Mouse (Mus musculus): Measurements from ENCODE around the gene Lrrc28. TPM values are rescaled to one million over a fixed set of nuclear protein-coding genes. Genes with fewer than 3 reads are reported as not detected.
A peak's percentile ranks its signal among the peaks of the same experiment; 100 is the strongest.

Lrrc28 gene
- polyA plus RNA-seq, 1 experiment from 2014 or later, result 25.2 TPM

GRCm38 (mm10) chr7:67636161-67636560 is 8.9 kb downstream of the Lrrc28 start:
- Histone ChIP-seq H3K9me3 (ENCODE audit: control insufficient read depth, low read length) (no peaks in the 10 kb centered on the region), H3K4me3 (ENCODE audit: low read depth, low read length) (no peak overlapping the region), H3K36me3 (ENCODE audit: control insufficient read depth, insufficient read depth, low read length) (no peaks in the 10 kb centered on the region), H3K9ac (ENCODE audit: low read length) (no peak overlapping the region), H3K4me2 (ENCODE audit: low read depth, low read length, severe bottlenecking) (no peak overlapping the region), H3K27me3 (ENCODE audit: control insufficient read depth, insufficient read depth, low read length) (no peaks in the 10 kb centered on the region), H3K27ac (ENCODE audit: low read depth, low read length) (no peak overlapping the region), H3K4me1 (replicated peaks; ENCODE audit: control insufficient read depth, insufficient read depth, low read length) (no peaks in the 10 kb centered on the region)
- no peak for ATAC-seq (replicated peaks; ENCODE audit: low FRiP score)
- no peak for DNase-seq (ENCODE audit: low spot score)
- WGBS, result 65% methylated on average over 2 of the region's 2 CpGs

GRCm38 (mm10) chr7:67634210-67634609 is 10.9 kb downstream of the Lrrc28 start:
- 91% methylated on average over 3 of the region's 3 CpGs for WGBS
- no peak overlapping the region for H3K27ac ChIP-seq (ENCODE audit: low read depth, low read length)
- DNase-seq (ENCODE audit: low spot score) (no peak), ATAC-seq (replicated peaks; ENCODE audit: low FRiP score) (no peak)
- H3K27me3 ChIP-seq (ENCODE audit: control insufficient read depth, insufficient read depth, low read length), result no peaks in the 10 kb centered on the region
- no peak overlapping the region for H3K9ac ChIP-seq (ENCODE audit: low read length)
- no peaks in the 10 kb centered on the region for H3K4me1 ChIP-seq (replicated peaks; ENCODE audit: control insufficient read depth, insufficient read depth, low read length)
- H3K4me3 ChIP-seq (ENCODE audit: low read depth, low read length), result no peak overlapping the region
- no peaks in the 10 kb centered on the region for H3K9me3 ChIP-seq (ENCODE audit: control insufficient read depth, low read length)
- no peak overlapping the region for H3K4me2 ChIP-seq (ENCODE audit: low read depth, low read length, severe bottlenecking)
- no peaks in the 10 kb centered on the region for H3K36me3 ChIP-seq (ENCODE audit: control insufficient read depth, insufficient read depth, low read length)

GRCm38 (mm10) chr7:67632380-67632779 is 12.7 kb downstream of the Lrrc28 start:
- 86% methylated on average over 5 of the region's 5 CpGs for WGBS
- no peak for DNase-seq (ENCODE audit: low spot score)
- H3K9me3 ChIP-seq (ENCODE audit: control insufficient read depth, low read length), result no peaks in the 10 kb centered on the region
- H3K4me3 ChIP-seq (ENCODE audit: low read depth, low read length), result no peak overlapping the region
- ATAC-seq (replicated peaks; ENCODE audit: low FRiP score), result no peak
- no peak overlapping the region for H3K9ac ChIP-seq (ENCODE audit: low read length)
- H3K27ac ChIP-seq (ENCODE audit: low read depth, low read length), result no peak overlapping the region
- H3K4me1 ChIP-seq (replicated peaks; ENCODE audit: control insufficient read depth, insufficient read depth, low read length), result no peaks in the 10 kb centered on the region
- no peaks in the 10 kb centered on the region for H3K27me3 ChIP-seq (ENCODE audit: control insufficient read depth, insufficient read depth, low read length)
- H3K4me2 ChIP-seq (ENCODE audit: low read depth, low read length, severe bottlenecking), result no peak overlapping the region
- H3K36me3 ChIP-seq (ENCODE audit: control insufficient read depth, insufficient read depth, low read length), result no peaks in the 10 kb centered on the region

GRCm38 (mm10) chr7:67630817-67631216 is 14.3 kb downstream of the Lrrc28 start:
- peak; percentile 63 for ATAC-seq (replicated peaks; ENCODE audit: low FRiP score)
- WGBS, result 26% methylated on average over 2 of the region's 2 CpGs
- H3K27ac ChIP-seq (ENCODE audit: low read depth, low read length), result no peak overlapping the region
- H3K36me3 ChIP-seq (ENCODE audit: control insufficient read depth, insufficient read depth, low read length), result no peaks in the 10 kb centered on the region
- H3K4me3 ChIP-seq (ENCODE audit: low read depth, low read length), result no peak overlapping the region
- no peaks in the 10 kb centered on the region for H3K27me3 ChIP-seq (ENCODE audit: control insufficient read depth, insufficient read depth, low read length)
- no peaks in the 10 kb centered on the region for H3K4me1 ChIP-seq (replicated peaks; ENCODE audit: control insufficient read depth, insufficient read depth, low read length)
- peak; percentile 83 for DNase-seq (ENCODE audit: low spot score)
- H3K4me2 ChIP-seq (ENCODE audit: low read depth, low read length, severe bottlenecking), result no peak overlapping the region
- no peaks in the 10 kb centered on the region for H3K9me3 ChIP-seq (ENCODE audit: control insufficient read depth, low read length)
- no peak overlapping the region for H3K9ac ChIP-seq (ENCODE audit: low read length)

- DNase-seq (ENCODE audit: low spot score) (no peak), ATAC-seq (replicated peaks; ENCODE audit: low FRiP score) (no peak)
- Histone ChIP-seq H3K9ac (ENCODE audit: low read length) (no peak overlapping the region), H3K27me3 (ENCODE audit: control insufficient read depth, insufficient read depth, low read length) (no peaks in the 10 kb centered on the region), H3K36me3 (ENCODE audit: control insufficient read depth, insufficient read depth, low read length) (no peaks in the 10 kb centered on the region), H3K27ac (ENCODE audit: low read depth, low read length) (no peak overlapping the region), H3K4me3 (ENCODE audit: low read depth, low read length) (no peak overlapping the region), H3K9me3 (ENCODE audit: control insufficient read depth, low read length) (no peaks in the 10 kb centered on the region), H3K4me1 (replicated peaks; ENCODE audit: control insufficient read depth, insufficient read depth, low read length) (no peaks in the 10 kb centered on the region), H3K4me2 (ENCODE audit: low read depth, low read length, severe bottlenecking) (no peak overlapping the region)
- WGBS, result 48% methylated on average over 5 of the region's 5 CpGs
Observed at GRCm38 (mm10) chr7:67629681-67630080, 15.4 kb downstream of the Lrrc28 start.

GRCm38 (mm10) chr7:67626671-67627070 is 18.4 kb downstream of the Lrrc28 start:
- ATAC-seq (replicated peaks; ENCODE audit: low FRiP score) (no peak), DNase-seq (ENCODE audit: low spot score) (no peak)
- no peak overlapping the region for H3K9ac ChIP-seq (ENCODE audit: low read length)
- no peak overlapping the region for H3K27ac ChIP-seq (ENCODE audit: low read depth, low read length)
- no peak overlapping the region for H3K4me3 ChIP-seq (ENCODE audit: low read depth, low read length)
- no peak overlapping the region for H3K4me2 ChIP-seq (ENCODE audit: low read depth, low read length, severe bottlenecking)
- no peaks in the 10 kb centered on the region for H3K36me3 ChIP-seq (ENCODE audit: control insufficient read depth, insufficient read depth, low read length)
- WGBS, result 84% methylated on average over 5 of the region's 5 CpGs
- no peaks in the 10 kb centered on the region for H3K4me1 ChIP-seq (replicated peaks; ENCODE audit: control insufficient read depth, insufficient read depth, low read length)
- H3K9me3 ChIP-seq (ENCODE audit: control insufficient read depth, low read length), result no peaks in the 10 kb centered on the region
- H3K27me3 ChIP-seq (ENCODE audit: control insufficient read depth, insufficient read depth, low read length), result no peaks in the 10 kb centered on the region

GRCm38 (mm10) chr7:67622151-67622550 is 22.9 kb downstream of the Lrrc28 start:
- ATAC-seq (replicated peaks; ENCODE audit: low FRiP score), result no peak
- Histone ChIP-seq H3K4me2 (ENCODE audit: low read depth, low read length, severe bottlenecking) (no peak overlapping the region), H3K27ac (ENCODE audit: low read depth, low read length) (no peak overlapping the region), H3K9me3 (ENCODE audit: control insufficient read depth, low read length) (no peaks in the 10 kb centered on the region), H3K36me3 (ENCODE audit: control insufficient read depth, insufficient read depth, low read length) (no peaks in the 10 kb centered on the region), H3K4me3 (ENCODE audit: low read depth, low read length) (no peak overlapping the region), H3K9ac (ENCODE audit: low read length) (no peak overlapping the region), H3K27me3 (ENCODE audit: control insufficient read depth, insufficient read depth, low read length) (no peaks in the 10 kb centered on the region), H3K4me1 (replicated peaks; ENCODE audit: control insufficient read depth, insufficient read depth, low read length) (no peaks in the 10 kb centered on the region)
- DNase-seq (ENCODE audit: low spot score), result no peak
- WGBS, result 78% methylated on average over 3 of the region's 3 CpGs

GRCm38 (mm10) chr7:67619836-67620235 is 25.2 kb downstream of the Lrrc28 start:
- no peak overlapping the region for H3K27ac ChIP-seq (ENCODE audit: low read depth, low read length)

GRCm38 (mm10) chr7:67618316-67618715 is 26.8 kb downstream of the Lrrc28 start:
- DNase-seq (ENCODE audit: low spot score) (no peak), ATAC-seq (replicated peaks; ENCODE audit: low FRiP score) (no peak)
- WGBS, result 75% methylated on average over 3 of the region's 3 CpGs
- Histone ChIP-seq H3K27ac (ENCODE audit: low read depth, low read length) (no peak overlapping the region), H3K4me1 (replicated peaks; ENCODE audit: control insufficient read depth, insufficient read depth, low read length) (no peaks in the 10 kb centered on the region), H3K36me3 (ENCODE audit: control insufficient read depth, insufficient read depth, low read length) (no peaks in the 10 kb centered on the region), H3K9ac (ENCODE audit: low read length) (no peak overlapping the region), H3K4me3 (ENCODE audit: low read depth, low read length) (no peak overlapping the region), H3K4me2 (ENCODE audit: low read depth, low read length, severe bottlenecking) (no peak overlapping the region), H3K27me3 (ENCODE audit: control insufficient read depth, insufficient read depth, low read length) (no peaks in the 10 kb centered on the region), H3K9me3 (ENCODE audit: control insufficient read depth, low read length) (no peaks in the 10 kb centered on the region)

More at GRCm38 (mm10) chr7:67619836-67620235, 25.2 kb downstream of the Lrrc28 start:
- Histone ChIP-seq H3K4me3 (ENCODE audit: low read depth, low read length) (no peak overlapping the region), H3K36me3 (ENCODE audit: control insufficient read depth, insufficient read depth, low read length) (no peaks in the 10 kb centered on the region), H3K27me3 (ENCODE audit: control insufficient read depth, insufficient read depth, low read length) (no peaks in the 10 kb centered on the region), H3K9me3 (ENCODE audit: control insufficient read depth, low read length) (no peaks in the 10 kb centered on the region), H3K4me1 (replicated peaks; ENCODE audit: control insufficient read depth, insufficient read depth, low read length) (no peaks in the 10 kb centered on the region), H3K4me2 (ENCODE audit: low read depth, low read length, severe bottlenecking) (no peak overlapping the region), H3K9ac (ENCODE audit: low read length) (no peak overlapping the region)
- ATAC-seq (replicated peaks; ENCODE audit: low FRiP score) (no peak), DNase-seq (ENCODE audit: low spot score) (no peak)
- 93% methylated on average over 4 of the region's 4 CpGs for WGBS

Measured in forebrain, embryonic 11.5 days (tissue).